Mouse (Mus musculus) kidney, postnatal 4 days (tissue): ENCODE results near the gene Lpxn.

ENCODE experiments used
- DNase-seq, 2 experiments: peaks; one replicate each; pipeline ENCODE4 v3.0.0; 2021; ENCODE audit warnings: mixed read lengths in 2 of 2

The Lpxn gene

GRCm38 (mm10) chr19:12805730-12806129, 9.7 kb downstream of the Lpxn start:
- no peak for DNase-seq

GRCm38 (mm10) chr19:12806214-12806613, 10.2 kb downstream of the Lpxn start:
- DNase-seq = no peak

GRCm38 (mm10) chr19:12812644-12813364, 16.8 kb downstream of the Lpxn start:
- DNase-seq = no peak

GRCm38 (mm10) chr19:12813883-12814282, 17.9 kb downstream of the Lpxn start:
- DNase-seq = no peak

GRCm38 (mm10) chr19:12818507-12818906, 22.5 kb downstream of the Lpxn start:
- no peak for DNase-seq

- peak in 1 of 2 experiments; percentile 24 for DNase-seq
Observed at GRCm38 (mm10) chr19:12820383-12820782, 24.4 kb downstream of the Lpxn start.

GRCm38 (mm10) chr19:12824549-12824948, 28.6 kb downstream of the Lpxn start:
- DNase-seq = peak in 1 of 2 experiments; percentile 19

- DNase-seq = no peak
Observed at GRCm38 (mm10) chr19:12830823-12831430, 34.9 kb downstream of the Lpxn start.

GRCm38 (mm10) chr19:12831559-12831958, 35.6 kb downstream of the Lpxn start:
- no peak for DNase-seq

- DNase-seq = no peak
Observed at GRCm38 (mm10) chr19:12833625-12834024, 37.6 kb downstream of the Lpxn start.

GRCm38 (mm10) chr19:12838507-12838906, 42.5 kb downstream of the Lpxn start:
- DNase-seq = no peak

GRCm38 (mm10) chr19:12846382-12846781, 50.4 kb downstream of the Lpxn start, which contains the start of gene Gm5244:
Gene Gm5244 (plus strand): TSS chr19:12846682.
- DNase-seq = no peak

GRCm38 (mm10) chr19:12856983-12857382, 61.0 kb downstream of the Lpxn start, which contains the start of gene Olfr1444:
Gene Olfr1444 (plus strand): TSS chr19:12857283.
- no peak for DNase-seq
